In the genomic region with DNA sequence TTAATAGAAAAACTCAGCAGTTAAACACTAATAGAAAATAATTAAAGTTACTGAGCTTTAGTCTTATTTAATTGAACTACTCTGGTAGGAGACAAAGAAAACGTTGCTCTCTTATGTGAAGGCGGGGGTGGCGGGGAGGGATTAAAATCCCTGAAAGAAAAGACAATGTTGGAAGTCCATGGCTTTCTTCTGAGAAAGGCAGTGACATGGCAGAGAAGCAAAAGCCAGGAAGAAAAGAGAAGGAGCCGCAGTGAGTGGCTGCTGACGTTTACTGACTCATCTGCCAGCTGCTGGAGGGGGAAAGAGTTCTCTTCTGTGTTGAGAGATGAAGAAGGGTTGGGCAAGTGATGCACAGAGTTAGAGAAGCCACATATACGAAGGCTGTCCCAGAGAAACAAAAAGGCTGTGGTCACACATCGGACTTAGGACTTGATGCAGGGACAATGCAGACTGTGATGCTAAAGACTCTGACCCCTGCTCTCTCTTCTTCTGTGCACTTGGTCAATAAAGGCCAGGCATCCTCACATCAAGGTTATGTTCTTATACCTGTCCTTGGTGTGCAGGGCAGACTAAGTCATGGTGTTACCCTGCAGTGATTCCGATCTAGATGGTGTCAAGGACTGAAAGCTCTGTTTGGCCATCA, we compare ENCODE assay signal across 16 mouse cellular contexts. TPM values are rescaled to one million over a fixed set of nuclear protein-coding genes. Genes with fewer than 3 reads are reported as not detected.
DNase-seq lines count a peak whose midpoint lies in the region; TF ChIP-seq lines count a peak whose summit lies in the region.
"Had no signal": no experiment of that assay in that cellular context is flagged by ENCODE, and none has a peak within 500 bp of the region (broad histone marks: within the 10 kb centered on the region; RNA-seq: fewer than 3 reads in every experiment).

No protein-coding gene starts in this region.

- no peak for TF ChIP-seq POLR2A in brain, embryonic 14.5 days (IDR thresholded peaks at IDR 0.05; ENCODE audit: borderline replicate concordance, extremely low read depth, insufficient read depth, insufficient read length, poor library complexity, severe bottlenecking)
- TF ChIP-seq POLR2A in cerebellum, adult 2 months (IDR thresholded peaks at IDR 0.05; ENCODE audit: borderline replicate concordance, insufficient read depth, low read length), result no peak

- peak; percentile 80 for DNase-seq in heart, adult 11 months
- no peak for DNase-seq in heart, adult 8-10 months (ENCODE audit: low spot score)
- DNase-seq in left cerebral cortex, postnatal 4 days, result peak; percentile 12
- no peak for DNase-seq in left cerebral cortex, adult 2 months (ENCODE audit: extremely low spot score in 1 of 2, low spot score in 2 of 2)
- peak; percentile 57 for DNase-seq in Muller cell, postnatal 12 days (ENCODE audit: inconsistent ontology term)
- DNase-seq in brain, embryonic 14.5 days (ENCODE audit: low read depth), result peak; percentile 61
- DNase-seq in cerebellum, adult 2 months, result no peak
- DNase-seq: cerebellum, adult 18-20 months; gastrocnemius, postnatal 14 days; right cerebral cortex, postnatal 14 days; thymus, adult 2 months had no signal

- no peak for TF ChIP-seq CTCF in left cerebral cortex, adult 2 months (IDR thresholded peaks at IDR 0.05)
- TF ChIP-seq CTCF in brain, embryonic 14.5 days (IDR thresholded peaks at IDR 0.05; ENCODE audit: borderline replicate concordance, extremely low read depth, insufficient read depth, insufficient read length), result no peak
- no peak for TF ChIP-seq CTCF in cerebellum, adult 2 months (IDR thresholded peaks at IDR 0.05; ENCODE audit: borderline replicate concordance, insufficient read depth, low read depth, low read length)

- H3K4me1 ChIP-seq in cerebellum, adult 2 months (ENCODE audit: control insufficient read depth, insufficient read depth, low read length), result peaks cover 5% of the 10 kb centered on the region; the same call in 1 of the 2 replicates

- intact Hi-C loops in left cerebral cortex, postnatal 4 days (cut with DNase I), result no loop called here
- intact Hi-C loops in left cerebral cortex, adult 2 months (cut with DNase I), result no loop called here

- H3K27me3 ChIP-seq in cerebellum, adult 2 months (ENCODE audit: control insufficient read depth, insufficient read depth, low read length), result no peaks in the 10 kb centered on the region
- H3K27me3 ChIP-seq: embryonic facial prominence, embryonic 12.5 days; heart, embryonic 13.5 days; hindbrain, embryonic 13.5 days; liver, embryonic 12.5 days had no signal

- H3K27ac ChIP-seq in left cerebral cortex, adult 2 months, result no peak overlapping the region
- no peak overlapping the region for H3K27ac ChIP-seq in cerebellum, adult 2 months (ENCODE audit: insufficient read depth, low read length)
- H3K27ac ChIP-seq: embryonic facial prominence, embryonic 12.5 days; forebrain, embryonic 12.5 days; heart, embryonic 13.5 days; hindbrain, embryonic 13.5 days; liver, embryonic 12.5 days had no signal

- no peak overlapping the region for H3K4me3 ChIP-seq in left cerebral cortex, adult 2 months
- no peak overlapping the region for H3K4me3 ChIP-seq in cerebellum, adult 2 months (replicated peaks; ENCODE audit: insufficient read depth, low read depth, low read length)
- H3K4me3 ChIP-seq: embryonic facial prominence, embryonic 12.5 days; forebrain, embryonic 12.5 days; heart, embryonic 13.5 days; hindbrain, embryonic 13.5 days; liver, embryonic 12.5 days had no signal

- 82% methylated on average over 8 of the region's 8 CpGs for whole genome bisulfite sequencing in cerebellum, adult 2 months

RNA-seq across cellular contexts. Expression of gene Smim15, which starts 16.8 kb away (rescaled TPM):
- 10 to 100 TPM; 18.8 to 24.6 (median 20.2) TPM for total RNA-seq in heart, adult 8-10 months (2022)
- total RNA-seq in left cerebral cortex, postnatal 4 days (2021), result 10 to 100 TPM; 27.5 to 32.7 TPM
- total RNA-seq in left cerebral cortex, adult 2 months (2021), result 10 to 100 TPM; 35.7 to 38.5 TPM
- 30.3 and 33.9 TPM in 2 replicates for polyA plus RNA-seq in brain, embryonic 14.5 days (2012; rRNA removed)
- 55.9 and 56.0 TPM in 2 replicates for polyA plus RNA-seq in cerebellum, adult 2 months (2012; rRNA removed)

Comparison
In these comparisons a context has a peak if more than half of its experiments do, and no peak if none do; other contexts are left out.
1. DNase-seq: peak in heart, adult 11 months (single experiment), left cerebral cortex, postnatal 4 days (single experiment), Muller cell, postnatal 12 days (single experiment) and brain, embryonic 14.5 days (single experiment); none in heart, adult 8-10 months (single experiment), left cerebral cortex, adult 2 months (0 of 2) and cerebellum, adult 2 months (0 of 2).